Mouse (Mus musculus) liver, adult 2 months (tissue): ENCODE measurements around the gene Fbn1.

Experiments used
- CTCF ChIP-seq: fragments of 200-500 bp; IDR thresholded peaks from 2 replicates; pipeline ENCODE4 v1.5.1; 2011; ENCODE audit warnings: low read depth, low read length, control low read depth
- POLR2A ChIP-seq: fragments of 200-500 bp; IDR thresholded peaks from 2 replicates; pipeline ENCODE4 v1.6.1; 2011; ENCODE audit warnings: low read length, control low read depth; ENCODE audit not compliant: insufficient read depth; ENCODE audit errors: extremely low read depth

DNA sequence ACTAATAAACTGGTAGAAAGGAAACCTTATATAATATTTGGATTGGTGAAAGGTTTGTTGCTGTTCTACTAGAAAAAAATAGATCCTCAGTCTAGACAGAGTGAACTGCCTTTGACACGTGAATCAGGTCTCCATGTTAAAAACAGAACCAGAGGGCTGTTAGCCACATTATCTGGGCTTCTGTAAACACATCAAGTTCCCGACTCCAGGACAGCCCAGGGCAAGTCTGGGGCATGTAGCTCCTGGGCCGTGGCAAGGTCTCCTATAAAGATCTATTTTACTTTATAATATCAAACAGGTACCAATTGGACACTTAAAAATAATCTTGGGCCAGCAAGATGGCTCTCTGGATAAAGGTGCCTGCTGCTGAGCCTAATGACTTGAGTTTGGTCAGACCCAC is 251.9 kb downstream of the Fbn1 start:
- TF ChIP-seq CTCF (no peak), POLR2A (no peak)
